Mouse (Mus musculus) liver, adult 2 months (tissue): ENCODE results near the gene Zzef1. TPM values are rescaled to one million over a fixed set of nuclear protein-coding genes. Genes with fewer than 3 reads are reported as not detected.

Source experiments
- DNase-seq: peaks from one replicate; pipeline ENCODE4 v3.0.0-alpha.2; 2011; ENCODE audit warnings: low read depth, low spot score; ENCODE audit errors: extremely low read depth
- H3K27ac ChIP-seq: fragments of 200-500 bp; replicated peaks from 2 replicates; pipeline ENCODE4 v1.5.1; 2012; ENCODE audit warnings: low read depth, mild to moderate bottlenecking, control low read depth, inconsistent platforms, low read length; ENCODE audit not compliant: insufficient read depth
- H3K27me3 ChIP-seq: fragments of 200-500 bp; 2 replicates; pipeline ENCODE4 v1.6.1; 2012; ENCODE audit warnings: mild to moderate bottlenecking, moderate library complexity, low read length, inconsistent platforms; ENCODE audit not compliant: control insufficient read depth, insufficient read depth
- H3K36me3 ChIP-seq: fragments of 200-500 bp; 2 replicates; pipeline ENCODE4 v1.6.1; 2012; ENCODE audit warnings: low read length, inconsistent platforms; ENCODE audit not compliant: control insufficient read depth, insufficient read depth
- H3K4me1 ChIP-seq: fragments of 200-500 bp; 2 replicates; pipeline ENCODE4 v1.6.1; 2011; ENCODE audit warnings: low read length; ENCODE audit not compliant: control insufficient read depth, insufficient read depth
- H3K4me3 ChIP-seq: fragments of 200-500 bp; 2 replicates; pipeline ENCODE4 v1.5.1; 2011; ENCODE audit warnings: low read depth, mild to moderate bottlenecking, control low read depth, low read length, moderate library complexity; ENCODE audit not compliant: insufficient read depth
- H3K79me2 ChIP-seq: fragments of 200-500 bp; 2 replicates; pipeline ENCODE4 v1.6.1; 2012; ENCODE audit warnings: inconsistent platforms, mild to moderate bottlenecking, low read length, moderate library complexity; ENCODE audit not compliant: control insufficient read depth, insufficient read depth
- H3K9ac ChIP-seq: fragments of 200-500 bp; 2 replicates; pipeline ENCODE4 v1.6.1; 2012; ENCODE audit warnings: low read depth, mild to moderate bottlenecking, control low read depth, inconsistent platforms, low read length
- CTCF ChIP-seq: fragments of 200-500 bp; IDR thresholded peaks from 2 replicates; pipeline ENCODE4 v1.5.1; 2011; ENCODE audit warnings: low read depth, low read length, control low read depth
- POLR2A ChIP-seq: fragments of 200-500 bp; IDR thresholded peaks from 2 replicates; pipeline ENCODE4 v1.6.1; 2011; ENCODE audit warnings: low read length, control low read depth; ENCODE audit not compliant: insufficient read depth; ENCODE audit errors: extremely low read depth
- WGBS: fragments of 180-500 bp; shearing (Covaris S2); methylation state at CpG from one replicate; pipeline ENCODE4 v1.1.7; 2018; 5-methylcytosine and 5-hydroxymethylcytosine counted together
- polyA plus RNA-seq: library from polyadenylated mRNA; depleted of rRNA; stranded (reverse); fragments of >200 nt; gene quantifications from 2 replicates; pipeline ENCODE4 v1.2.3, GENCODE M21; 2012
- total RNA-seq: library from RNA; depleted of rRNA; stranded (reverse); fragments of >200 nt; gene quantifications from 2 replicates; pipeline ENCODE4 v1.2.3, GENCODE M21; 2014

The Zzef1 gene
- total and polyA plus RNA-seq, 2 experiments, result 13.6 to 14.1 TPM

- Histone ChIP-seq H3K9ac (no peak overlapping the region), H3K27me3 (no peaks in the 10 kb centered on the region), H3K4me3 (no peak overlapping the region), H3K27ac (no peak overlapping the region), H3K4me1 (no peaks in the 10 kb centered on the region; the same call in 1 of the 2 replicates), H3K36me3 (no peaks in the 10 kb centered on the region), H3K79me2 (peaks cover 35% of the 10 kb centered on the region)
- TF ChIP-seq POLR2A (no peak), CTCF (no peak)
- DNase-seq, result no peak
Observed at GRCm38 (mm10) chr11:72798112-72798511, 2.1 kb downstream of the Zzef1 start.

GRCm38 (mm10) chr11:72801182-72801581 is 5.2 kb downstream of the Zzef1 start:
- H3K79me2 ChIP-seq, result peaks cover 51% of the 10 kb centered on the region
- no peak overlapping the region for H3K9ac ChIP-seq
- TF ChIP-seq CTCF, result no peak
- no peak for TF ChIP-seq POLR2A
- no peak for DNase-seq
- no peaks in the 10 kb centered on the region; the same call in none of the 2 replicates for H3K4me1 ChIP-seq
- no peaks in the 10 kb centered on the region for H3K36me3 ChIP-seq
- H3K4me3 ChIP-seq, result no peak overlapping the region
- no peaks in the 10 kb centered on the region for H3K27me3 ChIP-seq
- H3K27ac ChIP-seq, result no peak overlapping the region

GRCm38 (mm10) chr11:72803038-72803437 is 7.0 kb downstream of the Zzef1 start:
- Histone ChIP-seq H3K9ac (no peak overlapping the region), H3K4me1 (peaks cover 2% of the 10 kb centered on the region), H3K4me3 (no peak overlapping the region), H3K36me3 (no peaks in the 10 kb centered on the region), H3K27me3 (no peaks in the 10 kb centered on the region), H3K79me2 (peaks cover 57% of the 10 kb centered on the region; the same call in 1 of the 2 replicates), H3K27ac (no peak overlapping the region)
- TF ChIP-seq CTCF (no peak), POLR2A (no peak)
- WGBS, result 75% methylated on average over 3 of the region's 3 CpGs
- DNase-seq, result no peak

- Histone ChIP-seq H3K4me1 (peaks cover 2% of the 10 kb centered on the region), H3K36me3 (no peaks in the 10 kb centered on the region), H3K4me3 (no peak overlapping the region), H3K79me2 (peaks cover 50% of the 10 kb centered on the region; the same call in 1 of the 2 replicates), H3K27ac (no peak overlapping the region), H3K27me3 (no peaks in the 10 kb centered on the region), H3K9ac (no peak overlapping the region)
- no peak for DNase-seq
- no peak for TF ChIP-seq CTCF
- no peak for TF ChIP-seq POLR2A
Observed at GRCm38 (mm10) chr11:72804586-72804985, 8.6 kb downstream of the Zzef1 start.

- no peak overlapping the region for H3K27ac ChIP-seq
- 98% methylated on average over 3 of the region's 3 CpGs for WGBS
- no peaks in the 10 kb centered on the region for H3K36me3 ChIP-seq
- H3K4me3 ChIP-seq, result no peak overlapping the region
- DNase-seq, result no peak
- peaks cover 2% of the 10 kb centered on the region for H3K4me1 ChIP-seq
- peaks cover 46% of the 10 kb centered on the region; the same call in 1 of the 2 replicates for H3K79me2 ChIP-seq
- TF ChIP-seq POLR2A (no peak), CTCF (no peak)
- no peak overlapping the region for H3K9ac ChIP-seq
- H3K27me3 ChIP-seq, result no peaks in the 10 kb centered on the region
Observed at GRCm38 (mm10) chr11:72805232-72805631, 9.2 kb downstream of the Zzef1 start.

- H3K36me3 ChIP-seq, result no peaks in the 10 kb centered on the region
- 27% methylated on average over 2 of the region's 2 CpGs for WGBS
- peaks cover 41% of the 10 kb centered on the region; the same call in 1 of the 2 replicates for H3K79me2 ChIP-seq
- no peak overlapping the region for H3K27ac ChIP-seq
- no peak overlapping the region for H3K4me3 ChIP-seq
- TF ChIP-seq CTCF, result no peak
- TF ChIP-seq POLR2A, result no peak
- peaks cover 2% of the 10 kb centered on the region for H3K4me1 ChIP-seq
- no peak overlapping the region for H3K9ac ChIP-seq
- peak; percentile 48 for DNase-seq
- H3K27me3 ChIP-seq, result no peaks in the 10 kb centered on the region
Observed at GRCm38 (mm10) chr11:72806556-72806955, 10.5 kb downstream of the Zzef1 start.
